Mouse (Mus musculus): ENCODE measurements around the gene Farp1.

DNA sequence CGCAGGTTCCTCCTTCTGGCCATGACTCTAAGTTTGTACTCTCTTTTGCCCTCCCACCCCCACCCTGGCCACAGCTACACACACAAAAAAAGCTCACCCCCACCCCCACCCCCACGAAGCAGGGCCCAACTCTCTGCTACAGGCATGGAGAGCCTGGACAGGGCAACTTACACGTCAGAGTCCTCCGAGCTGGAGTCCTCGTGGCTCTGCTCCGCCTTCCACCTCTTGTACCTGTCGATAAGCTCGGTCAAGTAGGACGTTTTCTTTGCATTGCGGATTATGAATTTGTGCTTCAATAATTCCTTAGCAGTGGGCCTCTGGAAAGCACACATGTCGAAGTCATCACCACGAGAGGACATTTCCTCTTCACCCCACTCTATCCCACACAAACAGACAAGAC, 259.5 kb downstream of the Farp1 start:
- TF ChIP-seq CTCF (IDR thresholded peaks at IDR 0.05; ENCODE audit: extremely low read depth, insufficient read length, insufficient replicate concordance, low read depth, low read length) (no peak), POLR2A (IDR thresholded peaks at IDR 0.05; ENCODE audit: low read depth, low read length) (no peak)
